In genomic region chr13:28811081-28811439, GRCm38 (mm10) we compare ENCODE assay signal across 13 mouse cellular contexts.
DNase-seq lines count a peak whose midpoint lies in the region; ATAC-seq lines count a peak whose summit lies in the region.
"Had no signal": no experiment of that assay in that cellular context is flagged by ENCODE, and none has a peak within 500 bp of the region (broad histone marks: within the 10 kb centered on the region; RNA-seq: fewer than 3 reads in every experiment).

No protein-coding gene starts in this region.

- H3K4me3 ChIP-seq in forebrain, embryonic 15.5 days: no peak overlapping the region
- H3K4me3 ChIP-seq in midbrain, embryonic 12.5 days: no peak overlapping the region
- H3K4me3 ChIP-seq: embryonic facial prominence, embryonic 13.5 days; heart, embryonic 15.5 days had no signal

- DNase-seq in kidney, postnatal 14 days: peak; percentile 8
- DNase-seq in kidney, postnatal 10 days: no peak
- no peak for DNase-seq in right cerebral cortex, postnatal 4 days
- DNase-seq in adipocyte (ENCODE audit: low spot score): no peak
- DNase-seq in gastrocnemius, adult 18-20 months (ENCODE audit: low spot score): no peak
- no peak for DNase-seq in urinary bladder, postnatal 4 days (ENCODE audit: low spot score in 2 of 2)
- DNase-seq: thymus, adult 2 months had no signal

- no peaks in the 10 kb centered on the region for H3K27me3 ChIP-seq in forebrain, embryonic 15.5 days
- H3K27me3 ChIP-seq in midbrain, embryonic 12.5 days: no peaks in the 10 kb centered on the region
- H3K27me3 ChIP-seq: embryonic facial prominence, embryonic 13.5 days; heart, embryonic 15.5 days had no signal

- peak overlapping the region; percentile 16; the same call in 1 of the 2 replicates for H3K4me2 ChIP-seq in forebrain, embryonic 15.5 days (replicated peaks)
- H3K4me2 ChIP-seq in midbrain, embryonic 12.5 days (replicated peaks): peak overlapping the region; percentile 37
- H3K4me2 ChIP-seq: heart, embryonic 15.5 days had no signal

- no peak for ATAC-seq in forebrain, embryonic 15.5 days (replicated peaks)
- ATAC-seq in midbrain, embryonic 12.5 days (ENCODE audit: low FRiP score, low read depth): no peak

- H3K36me3 ChIP-seq in forebrain, embryonic 15.5 days: no peaks in the 10 kb centered on the region
- H3K36me3 ChIP-seq in midbrain, embryonic 12.5 days: 0 out of 2 replicates have a peak, but pooled peaks cover 5% of the 10 kb centered on the region
- H3K36me3 ChIP-seq: embryonic facial prominence, embryonic 13.5 days; heart, embryonic 15.5 days had no signal

- WGBS in forebrain, embryonic 15.5 days: 1% methylated on average over 2 of the region's 2 CpGs
- WGBS in midbrain, embryonic 12.5 days: 1% methylated on average over 2 of the region's 2 CpGs

- H3K27ac ChIP-seq in forebrain, embryonic 15.5 days (replicated peaks): peak overlapping the region; percentile 91
- peak overlapping the region; percentile 86 for H3K27ac ChIP-seq in midbrain, embryonic 12.5 days (replicated peaks)
- H3K27ac ChIP-seq: embryonic facial prominence, embryonic 13.5 days; heart, embryonic 15.5 days; liver, embryonic 14.5 days; macrophage had no signal

- H3K9me3 ChIP-seq in forebrain, embryonic 15.5 days: no peaks in the 10 kb centered on the region
- H3K9me3 ChIP-seq in midbrain, embryonic 12.5 days: no peaks in the 10 kb centered on the region
- H3K9me3 ChIP-seq: embryonic facial prominence, embryonic 13.5 days; heart, embryonic 15.5 days had no signal

- H3K4me1 ChIP-seq in forebrain, embryonic 15.5 days: peaks cover 56% of the 10 kb centered on the region
- H3K4me1 ChIP-seq in midbrain, embryonic 12.5 days: peaks cover 54% of the 10 kb centered on the region

- H3K9ac ChIP-seq in forebrain, embryonic 15.5 days (replicated peaks): no peak overlapping the region
- H3K9ac ChIP-seq in midbrain, embryonic 12.5 days (replicated peaks): no peak overlapping the region
- H3K9ac ChIP-seq: embryonic facial prominence, embryonic 13.5 days; heart, embryonic 15.5 days; liver, embryonic 14.5 days had no signal
